Mouse (Mus musculus): ENCODE measurements around the gene Lrrc2. TPM values are rescaled to one million over a fixed set of nuclear protein-coding genes. Genes with fewer than 3 reads are reported as not detected.

The Lrrc2 gene
- polyA plus RNA-seq, 1 experiment from 2014 or later, result 0.06 TPM

GRCm38 (mm10) chr9:110965062-110965909 is 13.9 kb downstream of the Lrrc2 start:
- ATAC-seq (ENCODE audit: low FRiP score) (no peak), DNase-seq (ENCODE audit: low spot score) (no peak)
- no peak overlapping the region for H3K4me2 ChIP-seq (replicated peaks; ENCODE audit: low read depth, low read length)
- H3K4me3 ChIP-seq (ENCODE audit: low read depth, low read length), result no peak overlapping the region
- no peak overlapping the region for H3K27ac ChIP-seq (ENCODE audit: low read depth, low read length)
- no peaks in the 10 kb centered on the region for H3K4me1 ChIP-seq (replicated peaks; ENCODE audit: control insufficient read depth, insufficient read depth, low read length)
- WGBS, result 90% methylated on average over 22 of the region's 22 CpGs
- no peak overlapping the region for H3K9ac ChIP-seq (ENCODE audit: low read depth, low read length)
- H3K27me3 ChIP-seq (ENCODE audit: control insufficient read depth, insufficient read depth, low read length), result no peaks in the 10 kb centered on the region
- H3K36me3 ChIP-seq (ENCODE audit: control insufficient read depth, insufficient read depth, low read length), result no peaks in the 10 kb centered on the region
- no peaks in the 10 kb centered on the region for H3K9me3 ChIP-seq (ENCODE audit: control insufficient read depth, low read length)

GRCm38 (mm10) chr9:110965910-110966231 is 14.5 kb downstream of the Lrrc2 start:
- H3K36me3 ChIP-seq (ENCODE audit: control insufficient read depth, insufficient read depth, low read length), result no peaks in the 10 kb centered on the region
- ATAC-seq (ENCODE audit: low FRiP score), result no peak
- no peak overlapping the region for H3K27ac ChIP-seq (ENCODE audit: low read depth, low read length)
- WGBS, result 86% methylated on average over 2 of the region's 2 CpGs
- no peak overlapping the region for H3K9ac ChIP-seq (ENCODE audit: low read depth, low read length)
- no peak overlapping the region for H3K4me2 ChIP-seq (replicated peaks; ENCODE audit: low read depth, low read length)
- no peaks in the 10 kb centered on the region for H3K9me3 ChIP-seq (ENCODE audit: control insufficient read depth, low read length)
- H3K27me3 ChIP-seq (ENCODE audit: control insufficient read depth, insufficient read depth, low read length), result no peaks in the 10 kb centered on the region
- no peak overlapping the region for H3K4me3 ChIP-seq (ENCODE audit: low read depth, low read length)
- no peak for DNase-seq (ENCODE audit: low spot score)
- H3K4me1 ChIP-seq (replicated peaks; ENCODE audit: control insufficient read depth, insufficient read depth, low read length), result no peaks in the 10 kb centered on the region

GRCm38 (mm10) chr9:110979411-110979810 is 28.1 kb downstream of the Lrrc2 start:
- Histone ChIP-seq H3K4me1 (replicated peaks; ENCODE audit: control insufficient read depth, insufficient read depth, low read length) (no peaks in the 10 kb centered on the region), H3K4me3 (ENCODE audit: low read depth, low read length) (no peak overlapping the region), H3K4me2 (replicated peaks; ENCODE audit: low read depth, low read length) (no peak overlapping the region), H3K9ac (ENCODE audit: low read depth, low read length) (no peak overlapping the region), H3K27ac (ENCODE audit: low read depth, low read length) (no peak overlapping the region), H3K36me3 (ENCODE audit: control insufficient read depth, insufficient read depth, low read length) (no peaks in the 10 kb centered on the region), H3K27me3 (ENCODE audit: control insufficient read depth, insufficient read depth, low read length) (no peaks in the 10 kb centered on the region), H3K9me3 (ENCODE audit: control insufficient read depth, low read length) (no peaks in the 10 kb centered on the region)
- DNase-seq (ENCODE audit: low spot score) (no peak), ATAC-seq (ENCODE audit: low FRiP score) (no peak)
- WGBS, result 95% methylated on average over 11 of the region's 11 CpGs

- Histone ChIP-seq H3K9me3 (ENCODE audit: control insufficient read depth, low read length) (no peaks in the 10 kb centered on the region), H3K27me3 (ENCODE audit: control insufficient read depth, insufficient read depth, low read length) (no peaks in the 10 kb centered on the region), H3K36me3 (ENCODE audit: control insufficient read depth, insufficient read depth, low read length) (no peaks in the 10 kb centered on the region), H3K4me2 (replicated peaks; ENCODE audit: low read depth, low read length) (no peak overlapping the region), H3K27ac (ENCODE audit: low read depth, low read length) (no peak overlapping the region), H3K4me1 (replicated peaks; ENCODE audit: control insufficient read depth, insufficient read depth, low read length) (no peaks in the 10 kb centered on the region), H3K9ac (ENCODE audit: low read depth, low read length) (no peak overlapping the region), H3K4me3 (ENCODE audit: low read depth, low read length) (no peak overlapping the region)
- ATAC-seq (ENCODE audit: low FRiP score) (no peak), DNase-seq (ENCODE audit: low spot score) (no peak)
- 51% methylated on average over 4 of the region's 4 CpGs for WGBS
These were observed 31.0 kb downstream of the Lrrc2 start for GRCm38 (mm10) chr9:110982351-110982750.

- DNase-seq (ENCODE audit: low spot score) (no peak), ATAC-seq (ENCODE audit: low FRiP score) (no peak)
These were observed 32.8 kb downstream of the Lrrc2 start for GRCm38 (mm10) chr9:110984096-110984495.

GRCm38 (mm10) chr9:110985541-110985940 is 34.2 kb downstream of the Lrrc2 start:
- H3K4me2 ChIP-seq (replicated peaks; ENCODE audit: low read depth, low read length), result no peak overlapping the region
- 96% methylated on average over 5 of the region's 5 CpGs for WGBS
- no peaks in the 10 kb centered on the region for H3K27me3 ChIP-seq (ENCODE audit: control insufficient read depth, insufficient read depth, low read length)
- H3K4me3 ChIP-seq (ENCODE audit: low read depth, low read length), result no peak overlapping the region
- no peak overlapping the region for H3K27ac ChIP-seq (ENCODE audit: low read depth, low read length)
- DNase-seq (ENCODE audit: low spot score) (no peak), ATAC-seq (ENCODE audit: low FRiP score) (no peak)
- H3K4me1 ChIP-seq (replicated peaks; ENCODE audit: control insufficient read depth, insufficient read depth, low read length), result no peaks in the 10 kb centered on the region
- H3K36me3 ChIP-seq (ENCODE audit: control insufficient read depth, insufficient read depth, low read length), result no peaks in the 10 kb centered on the region
- H3K9ac ChIP-seq (ENCODE audit: low read depth, low read length), result no peak overlapping the region
- no peaks in the 10 kb centered on the region for H3K9me3 ChIP-seq (ENCODE audit: control insufficient read depth, low read length)

More at GRCm38 (mm10) chr9:110984096-110984495, 32.8 kb downstream of the Lrrc2 start:
- H3K9ac ChIP-seq (ENCODE audit: low read depth, low read length), result no peak overlapping the region
- H3K4me3 ChIP-seq (ENCODE audit: low read depth, low read length), result no peak overlapping the region
- H3K36me3 ChIP-seq (ENCODE audit: control insufficient read depth, insufficient read depth, low read length), result no peaks in the 10 kb centered on the region
- H3K27ac ChIP-seq (ENCODE audit: low read depth, low read length), result no peak overlapping the region
- no peaks in the 10 kb centered on the region for H3K9me3 ChIP-seq (ENCODE audit: control insufficient read depth, low read length)
- H3K4me1 ChIP-seq (replicated peaks; ENCODE audit: control insufficient read depth, insufficient read depth, low read length), result no peaks in the 10 kb centered on the region
- no peak overlapping the region for H3K4me2 ChIP-seq (replicated peaks; ENCODE audit: low read depth, low read length)
- 93% methylated on average over 9 of the region's 9 CpGs for WGBS
- H3K27me3 ChIP-seq (ENCODE audit: control insufficient read depth, insufficient read depth, low read length), result no peaks in the 10 kb centered on the region

GRCm38 (mm10) chr9:110985951-110986350 is 34.6 kb downstream of the Lrrc2 start:
- Histone ChIP-seq H3K4me2 (replicated peaks; ENCODE audit: low read depth, low read length) (no peak overlapping the region), H3K4me3 (ENCODE audit: low read depth, low read length) (no peak overlapping the region), H3K9me3 (ENCODE audit: control insufficient read depth, low read length) (no peaks in the 10 kb centered on the region), H3K27me3 (ENCODE audit: control insufficient read depth, insufficient read depth, low read length) (no peaks in the 10 kb centered on the region), H3K4me1 (replicated peaks; ENCODE audit: control insufficient read depth, insufficient read depth, low read length) (no peaks in the 10 kb centered on the region), H3K9ac (ENCODE audit: low read depth, low read length) (no peak overlapping the region), H3K36me3 (ENCODE audit: control insufficient read depth, insufficient read depth, low read length) (no peaks in the 10 kb centered on the region), H3K27ac (ENCODE audit: low read depth, low read length) (no peak overlapping the region)
- 92% methylated on average over 8 of the region's 8 CpGs for WGBS
- no peak for DNase-seq (ENCODE audit: low spot score)
- ATAC-seq (ENCODE audit: low FRiP score), result no peak

- Histone ChIP-seq H3K9ac (ENCODE audit: low read depth, low read length) (no peak overlapping the region), H3K9me3 (ENCODE audit: control insufficient read depth, low read length) (no peaks in the 10 kb centered on the region), H3K27me3 (ENCODE audit: control insufficient read depth, insufficient read depth, low read length) (no peaks in the 10 kb centered on the region), H3K4me2 (replicated peaks; ENCODE audit: low read depth, low read length) (no peak overlapping the region), H3K4me1 (replicated peaks; ENCODE audit: control insufficient read depth, insufficient read depth, low read length) (no peaks in the 10 kb centered on the region), H3K36me3 (ENCODE audit: control insufficient read depth, insufficient read depth, low read length) (no peaks in the 10 kb centered on the region), H3K4me3 (ENCODE audit: low read depth, low read length) (no peak overlapping the region), H3K27ac (ENCODE audit: low read depth, low read length) (no peak overlapping the region)
- ATAC-seq (ENCODE audit: low FRiP score), result no peak
- WGBS, result 79% methylated on average over 4 of the region's 4 CpGs
- no peak for DNase-seq (ENCODE audit: low spot score)
These were observed 36.0 kb downstream of the Lrrc2 start for GRCm38 (mm10) chr9:110987331-110987730.

- Histone ChIP-seq H3K4me1 (replicated peaks; ENCODE audit: control insufficient read depth, insufficient read depth, low read length) (no peaks in the 10 kb centered on the region), H3K9ac (ENCODE audit: low read depth, low read length) (no peak overlapping the region), H3K36me3 (ENCODE audit: control insufficient read depth, insufficient read depth, low read length) (no peaks in the 10 kb centered on the region), H3K27ac (ENCODE audit: low read depth, low read length) (no peak overlapping the region), H3K9me3 (ENCODE audit: control insufficient read depth, low read length) (no peaks in the 10 kb centered on the region), H3K4me2 (replicated peaks; ENCODE audit: low read depth, low read length) (no peak overlapping the region), H3K4me3 (ENCODE audit: low read depth, low read length) (no peak overlapping the region), H3K27me3 (ENCODE audit: control insufficient read depth, insufficient read depth, low read length) (no peaks in the 10 kb centered on the region)
- DNase-seq (ENCODE audit: low spot score), result no peak
- 81% methylated on average over 3 of the region's 3 CpGs for WGBS
- no peak for ATAC-seq (ENCODE audit: low FRiP score)
These were observed 36.7 kb downstream of the Lrrc2 start for GRCm38 (mm10) chr9:110988078-110988477.
